Mouse (Mus musculus): ENCODE measurements around the gene Gm49450. TPM values are rescaled to one million over a fixed set of nuclear protein-coding genes. Genes with fewer than 3 reads are reported as not detected.

Gene Gm49450
- not detected in 2 replicates for polyA plus RNA-seq (2015; fragmentation: Nextera tagmentation; extraction: Ambion mirVana)

DNA sequence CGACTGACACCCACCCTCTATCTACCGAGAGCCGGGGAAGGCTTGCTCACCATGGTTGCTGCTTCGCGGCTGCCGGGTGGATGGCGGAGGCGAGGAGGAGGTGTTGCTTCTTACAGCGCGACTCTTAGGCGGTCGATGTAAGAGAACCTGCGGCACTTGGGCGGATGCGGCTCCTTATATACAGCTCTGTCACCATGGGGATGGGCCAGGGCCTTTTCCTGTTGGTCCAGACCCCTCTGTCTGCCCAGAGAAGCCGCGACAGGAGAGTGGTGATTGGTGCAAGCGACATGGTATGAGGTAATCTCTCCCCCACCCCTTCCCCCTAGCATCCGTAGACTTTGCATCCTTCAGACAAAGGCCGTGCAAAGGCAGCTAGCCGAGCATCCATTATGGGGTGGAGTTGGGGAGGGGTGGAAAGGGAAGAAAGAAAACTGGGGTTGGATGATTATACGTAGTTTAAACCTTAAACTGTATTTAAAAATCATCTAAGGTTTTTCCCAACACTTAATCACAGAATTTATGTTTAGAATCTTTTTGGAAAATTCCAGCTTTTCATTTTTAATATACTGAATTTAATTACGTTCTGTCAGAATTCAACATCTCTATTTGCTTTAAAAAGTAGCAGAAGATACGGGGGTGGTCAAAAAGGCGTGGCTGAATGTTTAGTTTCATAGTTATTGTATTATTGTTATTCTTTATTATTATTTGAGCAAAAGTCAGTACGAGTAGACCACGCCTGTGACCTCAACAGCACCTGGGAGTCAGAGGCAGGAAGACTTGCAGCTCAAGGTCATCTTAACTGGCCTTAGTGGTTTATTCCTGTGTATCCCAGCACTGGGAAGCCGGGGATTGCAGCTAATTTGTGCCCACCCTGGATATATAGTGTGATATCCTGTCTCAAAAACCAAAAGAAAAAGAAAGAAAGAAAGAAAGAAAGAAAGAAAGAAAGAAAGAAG lies at the start of gene Gm49450, which contains the start of gene Tuba1a:
Gene Gm49450, minus strand, starts transcription at position 151 of the 956 bp plus-strand sequence.
Gene Tuba1a, minus strand, starts transcription at position 303 of the 956 bp plus-strand sequence.
- peak; percentile 97 for DNase-seq (ENCODE audit: low spot score)

DNA sequence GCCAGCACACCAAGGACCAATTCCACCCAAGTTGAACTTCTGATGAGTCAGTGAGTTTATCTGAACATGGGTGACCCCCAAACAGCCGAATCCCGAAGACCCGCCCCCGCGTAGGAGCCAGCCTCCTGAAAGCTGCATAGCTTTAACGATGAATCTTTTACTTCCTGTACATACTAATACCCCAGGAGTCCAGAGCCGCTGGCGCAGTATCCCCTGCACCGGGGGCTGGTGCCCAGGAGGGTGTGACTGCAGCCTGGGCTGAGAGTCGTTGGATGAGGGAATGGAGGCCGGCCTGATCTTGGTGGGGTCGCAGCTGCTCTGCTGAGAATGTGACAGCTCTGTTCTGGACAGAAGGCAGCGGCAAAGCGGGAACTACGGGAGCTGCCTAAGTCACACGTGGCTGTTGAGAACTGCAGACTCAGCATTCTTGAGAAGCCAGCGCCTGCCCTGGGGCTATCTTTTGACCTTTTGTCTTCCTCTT lies 48.1 kb upstream of the Gm49450 start:
- no peak for DNase-seq (ENCODE audit: low spot score)

DNA sequence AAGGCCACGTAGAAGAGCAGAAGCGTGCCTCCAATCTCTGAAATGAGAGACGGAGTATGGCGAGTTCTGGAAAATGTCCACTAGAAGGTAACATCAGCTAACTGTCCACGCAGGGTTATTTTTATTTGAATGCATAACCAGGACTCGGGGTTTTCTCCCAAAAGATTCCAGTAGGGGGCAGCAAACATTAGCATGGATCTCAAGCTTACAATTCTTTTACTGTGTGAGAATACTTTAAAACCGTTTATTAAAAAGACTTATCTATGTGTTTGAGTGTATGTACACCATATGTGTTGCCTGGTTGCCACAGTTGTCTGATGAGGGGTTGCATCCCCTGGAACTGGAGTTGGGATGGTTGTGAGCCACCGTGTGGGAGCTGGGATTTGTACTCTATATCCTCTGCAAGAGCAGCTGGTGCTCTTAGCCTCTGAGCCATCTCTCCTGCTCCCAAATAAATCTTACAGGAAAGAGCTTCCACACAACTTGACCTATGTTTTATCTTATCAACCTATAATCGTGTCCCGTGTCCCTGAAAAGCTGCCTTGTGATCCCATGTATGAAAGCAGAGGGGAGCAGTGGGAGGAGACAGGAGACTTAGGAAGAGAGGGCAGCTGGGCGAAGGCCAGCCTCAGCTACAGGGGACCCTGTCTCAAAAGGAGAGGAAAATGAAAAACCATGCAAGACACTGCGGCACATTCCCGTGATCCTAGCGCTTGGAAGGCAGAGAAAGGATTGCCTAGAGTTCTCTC lies 47.4 kb upstream of the Gm49450 start:
- DNase-seq (ENCODE audit: low spot score): peak; percentile 72

DNA sequence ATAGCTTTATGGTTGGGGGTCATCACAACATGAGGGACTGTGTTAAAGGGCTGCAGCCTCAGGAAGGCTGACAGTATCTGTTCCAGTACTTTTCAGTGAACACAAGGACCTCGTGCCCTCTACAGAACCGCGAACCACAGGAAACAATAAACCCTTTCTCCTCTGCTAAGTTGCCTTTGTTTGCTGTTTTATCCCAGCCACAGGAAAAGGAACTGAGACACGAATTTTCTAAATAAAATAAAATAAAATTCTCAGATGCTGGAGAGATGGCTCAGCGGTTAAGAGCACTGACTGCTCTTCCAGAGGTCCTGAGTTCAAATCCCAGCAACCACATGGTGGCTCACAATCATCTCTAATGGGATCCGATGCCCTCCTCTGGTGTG lies 45.4 kb upstream of the Gm49450 start:
- no peak for DNase-seq (ENCODE audit: low spot score)

DNA sequence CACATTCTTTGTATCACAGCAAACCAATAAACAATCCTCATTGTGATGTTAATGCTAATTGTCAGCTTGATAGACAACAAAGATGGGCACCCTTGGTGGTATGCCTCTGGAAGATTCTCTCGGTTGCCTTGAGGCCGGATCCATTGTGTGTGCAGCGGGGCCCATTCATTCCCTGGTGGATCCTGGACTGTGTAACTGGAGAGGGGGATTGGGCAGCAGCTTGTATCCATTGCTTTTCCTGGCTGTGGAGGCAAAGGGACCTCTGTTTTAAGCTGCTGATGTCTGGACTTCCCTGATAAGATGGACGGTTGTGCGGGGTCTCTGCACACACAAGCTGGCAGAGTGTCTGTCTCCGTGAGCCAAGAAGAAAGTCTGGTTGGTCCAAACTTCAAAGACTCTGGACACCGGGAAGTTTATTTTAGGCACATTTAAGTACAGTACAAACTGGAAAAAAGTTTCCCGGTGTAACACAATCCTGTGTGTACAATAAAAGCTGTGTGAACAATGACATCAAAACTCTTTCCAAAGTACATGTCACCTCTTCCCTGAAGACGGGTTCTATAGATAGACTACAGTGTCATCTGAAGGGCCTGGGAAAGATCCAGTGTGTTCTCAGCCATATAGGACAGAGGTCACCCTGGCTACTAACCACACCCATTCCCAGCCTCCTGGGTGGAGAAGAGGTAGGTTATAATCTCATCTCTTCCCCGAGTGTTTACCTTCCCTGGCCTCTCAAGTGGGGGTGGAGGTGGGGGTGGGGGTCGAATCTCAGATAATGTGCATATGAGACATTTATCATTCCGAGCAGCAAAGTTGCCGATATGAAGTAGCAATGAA lies 44.8 kb upstream of the Gm49450 start:
- no peak for DNase-seq (ENCODE audit: low spot score)

DNA sequence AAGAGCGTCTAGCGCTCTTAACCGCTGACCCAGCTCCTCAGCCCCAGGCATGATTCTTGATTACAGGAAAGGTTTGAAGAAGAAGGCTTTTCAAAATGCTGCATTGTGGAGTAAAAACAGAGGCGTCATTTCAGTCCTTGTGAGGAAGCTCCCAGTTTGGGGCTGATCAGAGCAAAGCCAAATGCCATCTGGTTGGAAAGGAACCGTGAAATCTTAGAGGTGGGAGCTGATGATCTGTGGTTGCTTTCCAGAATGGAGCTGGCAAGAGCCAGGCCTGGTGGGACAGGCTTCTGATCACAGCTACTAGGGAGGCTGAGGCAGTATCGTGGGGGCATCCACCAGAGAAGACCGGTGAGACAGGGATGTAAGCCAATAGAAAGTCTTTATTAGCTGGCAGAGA lies 43.5 kb upstream of the Gm49450 start:
- no peak for DNase-seq (ENCODE audit: low spot score)

DNA sequence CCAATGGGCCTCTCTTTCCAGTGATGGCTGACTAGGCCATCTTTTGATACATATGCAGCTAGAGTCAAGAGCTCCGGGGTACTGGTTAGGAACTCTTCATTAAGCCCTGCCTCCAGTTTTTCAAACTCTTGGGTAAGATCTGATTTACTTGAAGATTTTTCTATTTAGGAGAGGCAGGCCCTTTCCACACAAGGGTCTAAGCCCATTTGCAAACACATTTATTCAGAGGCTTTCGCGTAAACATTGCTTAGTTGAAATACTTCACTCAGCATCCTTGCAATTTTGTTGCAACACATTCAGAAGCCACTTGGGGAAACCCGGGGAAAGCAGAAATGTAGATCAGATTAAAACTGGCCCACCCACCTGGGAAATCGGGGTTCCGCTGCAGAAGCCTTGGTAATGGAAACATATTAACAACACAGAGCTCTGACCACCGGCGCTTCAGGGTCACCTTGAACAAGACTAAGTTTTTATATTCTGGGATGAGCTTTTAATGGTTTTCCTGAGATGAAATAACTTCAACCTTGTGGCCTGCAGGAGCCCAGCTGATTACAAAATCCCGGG lies 41.7 kb upstream of the Gm49450 start:
- no peak for DNase-seq (ENCODE audit: low spot score)

DNA sequence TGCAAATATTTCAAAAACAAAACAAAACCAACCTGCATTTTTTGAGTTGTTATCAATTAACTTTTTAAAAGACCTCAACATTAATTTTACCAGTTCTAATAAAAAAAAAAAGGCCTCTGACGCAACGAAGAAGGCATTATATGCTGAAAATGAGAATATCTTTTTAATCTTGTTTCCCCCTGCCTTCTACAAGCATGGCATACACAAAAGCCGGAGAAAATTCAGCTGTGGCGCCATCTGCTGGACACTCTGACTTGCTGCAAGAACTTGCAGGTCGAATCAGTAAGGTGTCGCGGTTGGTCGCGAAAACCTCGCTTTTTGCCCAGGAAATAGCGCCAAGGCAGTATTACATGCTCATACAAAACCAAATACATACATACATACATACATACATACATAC lies 40.5 kb upstream of the Gm49450 start:
- DNase-seq (ENCODE audit: low spot score): peak; percentile 90

DNA sequence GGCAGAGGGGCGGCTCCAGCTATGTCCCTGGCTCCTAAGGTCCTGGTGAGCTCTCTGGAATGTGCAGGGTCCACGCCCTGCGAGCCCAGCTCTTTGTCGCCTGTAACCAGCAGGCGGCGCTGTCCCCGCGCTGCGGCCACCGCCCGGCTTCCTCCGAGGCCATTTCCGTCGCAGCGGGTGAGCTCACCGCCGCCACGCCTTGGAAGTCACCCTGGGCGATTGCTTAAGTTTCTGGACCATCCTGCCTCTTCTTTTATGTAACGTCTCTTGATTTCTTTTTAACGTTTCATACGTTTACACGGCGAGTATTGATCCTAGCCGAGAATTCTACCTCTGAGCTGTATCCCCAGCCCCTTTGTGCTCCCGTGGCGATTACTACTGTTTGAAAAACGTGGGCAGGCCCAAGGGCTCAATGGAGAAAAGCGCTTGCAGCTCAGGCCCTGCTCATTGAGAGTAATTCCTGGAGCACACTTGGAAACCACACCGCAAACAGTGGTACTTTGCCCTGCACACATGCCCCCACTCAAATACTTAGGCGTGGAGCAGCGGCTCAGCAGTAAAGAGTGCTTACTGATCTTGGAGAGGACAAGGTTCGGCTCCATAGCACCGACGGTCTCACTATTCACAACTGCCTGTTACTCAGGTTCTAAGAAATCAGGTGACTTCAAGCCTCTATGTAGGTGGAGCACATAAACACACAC lies 39.9 kb upstream of the Gm49450 start:
- DNase-seq (ENCODE audit: low spot score): peak; percentile 87

DNA sequence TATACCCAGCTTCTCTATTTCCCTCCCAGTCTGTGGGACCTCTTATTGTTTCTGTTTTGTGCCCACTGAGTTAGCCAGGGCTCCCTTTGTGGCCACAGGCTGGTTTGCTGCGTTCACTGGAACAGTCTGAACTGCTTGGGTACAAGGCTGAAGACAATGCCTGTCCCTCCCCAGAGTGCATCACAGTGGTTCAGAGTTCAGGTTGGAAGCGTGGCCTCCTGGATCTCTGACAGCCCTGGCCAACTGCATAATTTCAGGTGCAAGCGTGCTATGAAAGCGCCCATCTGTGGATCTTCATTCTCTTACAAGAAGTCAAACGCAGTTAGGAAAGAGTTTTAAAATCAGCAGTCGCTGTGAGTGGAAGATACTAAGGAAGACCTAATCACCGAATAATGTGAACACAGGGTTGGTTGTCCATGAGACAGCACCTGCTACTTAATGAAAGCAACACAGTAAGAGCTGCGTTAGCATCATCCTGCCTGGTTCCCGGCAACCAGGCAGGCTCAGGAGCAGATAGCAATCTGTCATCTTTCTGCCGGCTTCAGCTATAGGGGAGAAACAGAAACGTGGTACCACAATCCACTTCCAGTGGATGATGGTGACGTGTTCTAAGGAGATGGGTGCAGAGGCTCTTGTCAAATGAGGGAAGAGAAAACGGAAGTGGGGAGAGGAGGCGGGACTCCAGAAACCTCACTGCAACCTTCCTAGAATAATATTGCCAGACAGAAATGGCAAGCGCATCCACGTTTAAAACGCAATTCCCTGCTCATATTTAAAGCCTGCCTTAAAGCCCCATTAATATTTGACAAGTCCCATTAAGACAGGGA lies 38.9 kb upstream of the Gm49450 start:
- DNase-seq (ENCODE audit: low spot score): peak; percentile 73

DNA sequence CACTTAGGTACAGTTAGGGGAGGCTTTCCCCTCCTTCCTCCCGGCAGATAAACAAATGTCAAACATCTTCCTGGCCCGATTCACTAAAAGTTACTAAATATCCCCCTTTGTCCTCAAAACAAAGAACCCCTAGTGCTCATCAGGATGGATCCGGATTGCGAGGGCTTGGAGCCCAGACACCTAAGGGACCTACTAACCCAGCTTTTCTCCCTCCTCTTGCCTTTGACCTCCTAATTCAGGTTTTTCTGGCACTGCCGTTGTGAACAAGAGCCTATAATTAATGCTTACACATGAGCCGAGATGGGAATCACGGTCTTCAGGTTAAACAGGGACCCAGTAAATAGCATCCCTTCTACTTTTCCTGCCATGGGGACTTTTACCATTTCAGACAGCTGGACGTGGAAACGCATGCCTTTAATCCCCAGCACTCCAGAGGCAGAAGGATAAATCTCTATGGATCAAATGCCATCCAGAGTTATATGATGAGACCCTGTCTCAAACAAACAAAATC lies 38.2 kb upstream of the Gm49450 start:
- DNase-seq (ENCODE audit: low spot score): no peak

DNA sequence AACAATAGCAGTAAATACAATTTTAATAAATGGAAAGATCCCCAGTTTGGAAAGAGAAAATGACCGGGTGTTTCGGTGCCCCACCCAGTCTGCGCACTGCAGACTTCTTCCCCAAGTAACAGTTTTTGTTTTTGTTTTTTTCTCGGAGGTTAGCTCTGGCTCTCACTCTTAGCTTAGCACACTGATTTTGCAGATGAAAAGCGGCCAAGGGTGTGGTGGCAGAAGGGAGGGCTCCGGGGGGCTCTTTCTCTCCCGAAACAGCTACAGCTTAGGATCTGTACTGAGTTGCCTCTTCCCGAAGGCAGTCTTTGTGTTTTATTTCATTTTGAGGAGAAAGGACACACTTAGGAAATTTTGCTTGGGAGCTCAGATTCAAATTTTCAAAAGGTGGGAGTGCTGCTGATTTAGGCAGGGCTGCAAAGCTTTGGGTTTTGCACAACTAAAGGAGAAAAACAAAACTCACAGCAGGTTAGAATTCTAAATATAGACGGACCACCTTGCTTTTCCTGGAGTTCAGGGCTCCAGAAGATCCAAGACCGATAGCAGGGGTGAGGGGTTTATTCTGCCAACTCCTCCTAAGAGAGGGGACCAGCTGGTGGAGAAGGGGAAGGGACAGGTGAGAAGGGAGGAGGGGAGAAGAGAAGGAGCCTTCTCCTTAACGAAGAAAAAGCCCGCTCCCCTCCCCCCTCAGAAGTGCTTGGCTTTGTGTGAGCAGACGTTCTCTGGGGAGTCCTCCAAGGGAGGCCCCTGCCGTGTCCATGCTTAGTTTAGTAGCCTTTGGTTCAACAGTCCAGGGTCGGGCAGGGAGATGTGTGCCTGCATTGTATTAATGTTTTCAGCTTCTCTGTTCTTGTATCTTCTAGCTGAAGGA lies 37.6 kb upstream of the Gm49450 start:
- no peak for DNase-seq (ENCODE audit: low spot score)

DNA sequence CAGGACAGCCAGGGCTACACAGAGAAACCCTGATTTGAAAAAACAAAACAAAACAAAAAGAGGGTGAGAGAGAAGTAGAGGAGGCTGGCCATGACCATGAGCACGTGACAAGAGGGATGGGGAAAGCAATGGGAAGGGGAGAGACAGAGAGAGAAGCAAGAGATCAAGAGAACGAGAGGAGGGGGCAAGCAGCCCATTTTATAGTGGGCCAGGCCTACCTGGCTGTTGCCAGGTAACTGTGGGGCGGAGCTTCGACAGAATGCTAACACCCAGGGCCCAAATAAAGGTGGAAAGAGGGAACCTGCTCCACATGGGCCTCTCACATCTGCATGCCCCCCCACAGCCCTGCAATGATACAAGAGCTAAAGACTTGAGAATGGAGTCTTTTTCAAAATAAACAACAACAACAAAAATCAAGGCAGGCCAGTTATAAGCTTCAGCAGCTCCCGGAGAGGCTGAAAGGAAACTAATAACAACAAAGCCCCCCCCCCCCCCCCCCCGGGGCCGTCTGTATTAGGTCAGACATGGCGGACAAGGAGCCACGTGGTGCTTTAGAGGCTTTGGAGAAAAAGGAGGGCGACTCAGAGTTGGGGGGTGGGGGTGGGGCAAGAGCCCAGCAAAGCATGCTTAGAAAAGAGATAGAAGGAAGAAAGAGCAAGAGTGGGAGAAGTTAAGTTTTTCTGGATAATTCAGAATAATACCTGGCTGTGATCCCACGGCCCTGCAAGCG lies 36.5 kb upstream of the Gm49450 start:
- no peak for DNase-seq (ENCODE audit: low spot score)

DNA sequence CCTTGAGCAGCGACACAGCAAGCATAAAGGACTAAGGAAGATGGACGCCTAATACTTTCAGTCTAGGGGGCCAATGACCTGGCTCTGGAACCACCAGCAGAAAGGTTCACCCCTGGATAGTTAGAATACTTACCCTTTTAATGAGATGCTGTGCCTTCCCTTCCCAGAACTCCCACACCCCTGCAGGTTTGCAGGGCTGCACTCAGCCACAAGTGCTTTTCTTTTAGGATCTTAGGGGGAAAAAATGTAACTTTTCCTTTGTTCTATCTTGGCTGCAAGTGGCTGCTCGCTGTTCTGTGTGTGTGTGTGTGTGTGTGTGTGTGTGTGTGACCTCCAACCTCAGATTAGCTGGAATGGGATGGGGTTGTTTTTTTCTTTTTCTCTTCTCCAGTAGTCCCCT lies 35.4 kb upstream of the Gm49450 start:
- DNase-seq (ENCODE audit: low spot score): no peak

DNA sequence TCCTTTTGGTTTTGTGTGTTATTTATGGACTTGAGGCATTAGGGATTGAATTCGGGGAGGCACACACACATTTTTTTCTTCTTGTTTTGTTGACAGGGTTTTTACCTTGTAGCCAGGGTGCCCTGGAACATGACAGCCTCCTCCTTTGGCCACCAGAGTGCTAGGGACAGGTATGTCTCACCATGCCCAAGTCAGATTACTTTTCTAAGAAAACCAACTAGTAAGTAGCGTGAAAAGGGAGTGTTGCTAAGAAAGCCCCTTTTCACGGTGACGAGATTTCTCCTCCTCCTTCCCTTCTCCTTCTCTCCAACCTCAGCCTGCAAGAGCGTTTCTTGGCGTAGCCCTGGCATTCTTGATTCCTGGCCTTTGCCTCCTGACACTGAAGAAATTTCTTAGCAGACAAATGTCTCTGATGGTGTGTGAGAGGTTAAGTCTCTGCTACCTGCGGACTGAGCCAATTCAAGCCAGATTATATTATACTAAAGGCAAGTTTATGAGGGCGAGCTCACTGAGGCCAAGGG lies 34.4 kb upstream of the Gm49450 start:
- no peak for DNase-seq (ENCODE audit: low spot score)

DNA sequence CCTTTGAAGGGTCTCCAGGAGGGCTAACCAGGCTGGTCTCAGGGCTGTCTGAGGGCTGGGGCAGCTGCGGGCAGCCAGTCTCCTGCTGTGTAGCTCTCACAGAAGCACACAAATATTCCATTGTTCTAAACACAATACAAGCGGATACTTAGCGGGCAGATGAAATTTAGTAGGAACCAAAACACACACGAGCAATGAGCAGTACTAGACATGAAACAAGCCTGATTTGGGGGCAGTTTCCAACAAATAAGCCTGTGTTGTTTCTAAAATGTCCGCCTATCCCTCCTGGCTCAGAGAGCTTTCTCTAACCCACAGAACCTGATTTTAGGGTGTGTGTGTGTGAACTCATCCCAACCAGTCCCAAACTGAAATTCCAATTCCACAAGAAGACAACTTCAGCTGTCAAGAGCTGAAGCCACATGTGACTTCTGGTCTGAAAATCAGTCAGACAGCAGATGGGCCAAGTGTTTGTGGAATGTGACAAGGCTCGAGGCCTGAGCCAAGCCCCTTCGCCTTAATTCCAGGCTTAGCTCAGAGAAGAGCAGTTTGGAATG lies 33.8 kb upstream of the Gm49450 start:
- no peak for DNase-seq (ENCODE audit: low spot score)

All from thymus, postnatal 0 days (tissue).